Mouse (Mus musculus): ENCODE results near the gene Mfsd11.

DNA sequence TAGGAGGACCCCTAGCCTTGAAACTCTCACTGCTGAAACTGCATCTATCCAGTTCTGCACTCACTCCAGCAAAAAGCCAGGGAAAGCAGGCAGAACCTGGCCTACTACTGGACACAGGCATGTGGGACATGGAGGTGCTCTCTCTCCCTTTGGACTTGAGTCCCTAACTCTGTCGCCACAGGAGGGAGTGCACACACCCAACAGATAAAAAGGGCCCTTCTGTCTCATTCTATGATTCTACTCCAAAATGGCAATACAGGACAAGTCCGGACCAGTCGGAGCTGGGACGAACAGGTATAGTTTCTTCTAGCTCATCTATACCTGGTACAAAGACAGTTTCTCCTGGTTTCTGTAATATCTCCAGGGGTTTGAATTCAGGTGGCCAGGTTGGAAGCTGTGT, 11.5 kb upstream of the Mfsd11 start:
- TF ChIP-seq GATA1 (IDR thresholded peaks at IDR 0.05; ENCODE audit: borderline replicate concordance, low read length) (no peak), FLI1 (IDR thresholded peaks at IDR 0.05; ENCODE audit: low read length) (no peak)
